Mouse (Mus musculus): ENCODE data around the gene Wasf2. TPM values are rescaled to one million over a fixed set of nuclear protein-coding genes. Genes with fewer than 3 reads are reported as not detected.
A peak's percentile ranks its signal among the peaks of the same experiment; 100 is the strongest.

Wasf2 gene
- total and polyA plus RNA-seq, 3 experiments: 14.9 to 59.5 (median 21.7) TPM

DNA sequence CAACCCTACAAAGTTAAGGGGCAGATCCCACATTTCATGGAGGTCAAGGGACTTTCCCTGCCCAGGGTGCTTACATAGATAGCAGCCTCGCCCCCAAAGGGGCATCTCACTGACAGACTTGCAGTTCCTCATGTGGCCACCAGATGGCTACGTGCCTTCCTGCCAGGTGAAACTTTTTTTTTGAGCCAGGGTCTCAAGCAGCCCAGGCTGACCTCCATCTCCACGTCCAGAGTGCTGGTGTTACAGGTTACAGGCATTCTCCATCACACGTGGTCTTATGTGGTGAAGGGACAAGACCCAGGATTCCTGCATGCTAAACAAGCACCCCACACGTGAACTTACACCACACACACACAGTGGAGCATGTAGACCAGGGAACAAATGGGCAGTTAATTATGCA, 87.3 kb downstream of the Wasf2 start:
- peak; percentile 69 for DNase-seq (ENCODE audit: extremely low read depth)
- in situ Hi-C loops (cut with MboI; ENCODE audit: low pct_ligation_motif_present, low pct_unique_long_range_greater_than_20kb, low sequenced_read_pairs): no loop called here
- Histone ChIP-seq H3K4me1 (ENCODE audit: control insufficient read depth in 1 of 2, insufficient read depth in 2 of 2) (peaks cover 8 to 19% of the 10 kb centered on the region in 2 experiments), H3K79me2 (replicated peaks; ENCODE audit: control insufficient read depth, extremely low read depth, insufficient read depth, poor library complexity, severe bottlenecking) (no peaks in the 10 kb centered on the region), H3K27ac (ENCODE audit: insufficient read depth, low read depth) (no peak overlapping the region), H3K9me3 (replicated peaks; ENCODE audit: low read length) (no peaks in the 10 kb centered on the region), H3K9ac (ENCODE audit: insufficient read depth, low read depth) (no peak overlapping the region), H3K36me3 (replicated peaks in 1 of 2; ENCODE audit: control insufficient read depth in 1 of 2, insufficient read depth in 1 of 2, low read length in 1 of 2) (no peaks in the 10 kb centered on the region), H3K27me3 (replicated peaks) (peaks cover 55% of the 10 kb centered on the region), H3K4me3 (replicated peaks in 1 of 3; ENCODE audit: low read depth in 2 of 3, low read length in 2 of 3, poor library complexity in 1 of 3) (no peak overlapping the region), H3K4me2 (ENCODE audit: insufficient read depth, low read depth, poor library complexity, severe bottlenecking) (peak overlapping the region; percentile 61)
- dilution Hi-C loops (cut with MboI; ENCODE audit: extremely low pct_ligation_motif_present, extremely low pct_unique_long_range_greater_than_20kb, low sequenced_read_pairs): no loop called here
- TF ChIP-seq JUND (conservative IDR thresholded peaks at IDR 0.05; ENCODE audit: low read depth, low read length): no peak
- no peak for TF ChIP-seq ELF1 (IDR thresholded peaks at IDR 0.05; ENCODE audit: low read depth, low read length)
- TF ChIP-seq CTCF (conservative IDR thresholded peaks at IDR 0.05 in 1 of 2, IDR thresholded peaks at IDR 0.05 in 1 of 2; ENCODE audit: low read depth in 2 of 2, low read length in 2 of 2): peak; percentile 85 to 96
- TF ChIP-seq RAD21 (IDR thresholded peaks at IDR 0.05; ENCODE audit: low read depth, low read length): peak; percentile 51
- peak; percentile 88 for TF ChIP-seq SMC3 (IDR thresholded peaks at IDR 0.05; ENCODE audit: low read depth, low read length)
- peak; percentile 92 for TF ChIP-seq ZNF384 (IDR thresholded peaks at IDR 0.05; ENCODE audit: low read depth, low read length)
- no peak for TF ChIP-seq GABPA (IDR thresholded peaks at IDR 0.05; ENCODE audit: insufficient replicate concordance, low read depth, low read length)
- TF ChIP-seq HCFC1 (IDR thresholded peaks at IDR 0.05; ENCODE audit: low read depth, low read length): no peak
- no peak for TF ChIP-seq CHD1 (IDR thresholded peaks at IDR 0.05; ENCODE audit: low read depth, low read length)
- no peak for TF ChIP-seq SIN3A (IDR thresholded peaks at IDR 0.05; ENCODE audit: low read length)
- no peak for TF ChIP-seq NELFE (IDR thresholded peaks at IDR 0.05; ENCODE audit: low read depth, low read length)
- no peak for TF ChIP-seq UBTF (IDR thresholded peaks at IDR 0.05; ENCODE audit: low read depth, low read length)
- TF ChIP-seq MEF2A (IDR thresholded peaks at IDR 0.05; ENCODE audit: borderline replicate concordance, low read depth, low read length): no peak
- no peak for TF ChIP-seq TBP (conservative IDR thresholded peaks at IDR 0.05; ENCODE audit: low read depth, low read length)
- TF ChIP-seq IRF4 (IDR thresholded peaks at IDR 0.05; ENCODE audit: low read depth, low read length): no peak
- no peak for TF ChIP-seq ZMIZ1 (IDR thresholded peaks at IDR 0.05; ENCODE audit: low read depth, low read length)
- no peak for TF ChIP-seq RCOR1 (conservative IDR thresholded peaks at IDR 0.05; ENCODE audit: low read depth, low read length)
- no peak for TF ChIP-seq JUN (IDR thresholded peaks at IDR 0.05; ENCODE audit: insufficient read depth, low read depth, low read length)
- no peak for TF ChIP-seq E2F4 (IDR thresholded peaks at IDR 0.05; ENCODE audit: insufficient replicate concordance, low read depth, low read length)
- no peak for TF ChIP-seq BHLHE40 (IDR thresholded peaks at IDR 0.05; ENCODE audit: low read depth, low read length)
- TF ChIP-seq USF2 (conservative IDR thresholded peaks at IDR 0.05; ENCODE audit: low read depth, low read length): no peak
- TF ChIP-seq NRF1 (IDR thresholded peaks at IDR 0.05; ENCODE audit: low read depth, low read length): no peak
- no peak for TF ChIP-seq MAFK (IDR thresholded peaks at IDR 0.05; ENCODE audit: insufficient replicate concordance, low read length)
- no peak for TF ChIP-seq EP300 (IDR thresholded peaks at IDR 0.05; ENCODE audit: low read length)
- TF ChIP-seq POLR2A (IDR thresholded peaks at IDR 0.05; ENCODE audit: low read depth, low read length): no peak
- no peak for TF ChIP-seq CHD2 (IDR thresholded peaks at IDR 0.05; ENCODE audit: low read length)

All from CH12.LX (cell line).